Mouse (Mus musculus) telencephalon, adult 2 months (tissue): ENCODE data around the gene Tox3.

ENCODE experiments used
- DNase-seq: peaks from one replicate; pipeline ENCODE4 v3.0.0-alpha.2; 2011; ENCODE audit warnings: low read depth, low spot score

The Tox3 gene

GRCm38 (mm10) chr8:90348178-90348925 lies at the start of gene Tox3:
TSS of gene Tox3 (minus strand) at chr8:90348343.
- DNase-seq, result no peak

DNA sequence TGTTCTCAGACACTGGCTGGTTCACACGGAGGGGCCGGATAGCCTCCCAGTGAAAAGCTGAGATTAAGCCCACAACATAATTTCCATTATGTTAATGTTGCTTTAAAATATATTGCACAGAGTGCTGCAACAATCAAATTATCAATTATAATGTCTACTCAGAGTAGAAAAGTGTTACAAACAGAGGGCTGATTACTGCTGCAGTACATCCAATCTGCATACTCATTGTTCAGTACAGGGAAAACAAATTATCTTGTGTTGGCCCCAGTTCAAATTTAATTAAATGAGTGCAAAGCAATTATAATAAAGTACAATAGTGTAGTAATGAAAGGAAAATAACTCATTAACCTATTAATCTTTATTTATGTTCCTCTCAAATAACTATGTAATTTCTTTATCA lies 44.5 kb upstream of the Tox3 start:
- DNase-seq, result no peak

- no peak for DNase-seq
Measured at GRCm38 (mm10) chr8:90391483-90392074, 43.4 kb upstream of the Tox3 start.

DNA sequence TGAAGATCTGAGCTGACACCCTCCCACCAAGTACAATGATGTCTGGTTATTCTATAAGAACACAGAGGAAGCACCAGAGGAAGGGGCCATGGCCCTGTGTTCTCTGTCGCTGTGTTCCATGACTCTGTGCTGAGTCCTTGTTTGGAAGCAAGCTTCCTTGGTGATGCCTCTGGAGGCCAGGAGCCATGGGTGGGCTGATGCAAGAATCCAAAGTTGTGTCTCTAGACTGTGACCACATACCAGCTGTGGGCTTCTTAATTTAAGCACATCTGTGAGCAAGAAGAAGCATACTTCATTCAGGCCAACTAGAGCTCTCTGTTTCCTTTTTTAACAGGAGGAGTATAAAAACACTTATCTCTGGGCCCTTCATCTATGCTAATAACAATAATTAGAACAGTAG lies 42.7 kb upstream of the Tox3 start:
- DNase-seq, result no peak

GRCm38 (mm10) chr8:90379064-90379463 lies 30.9 kb upstream of the Tox3 start:
- DNase-seq, result no peak

GRCm38 (mm10) chr8:90378036-90378435 lies 29.9 kb upstream of the Tox3 start:
- no peak for DNase-seq

GRCm38 (mm10) chr8:90371611-90372222 lies 23.6 kb upstream of the Tox3 start:
- DNase-seq, result no peak

GRCm38 (mm10) chr8:90369876-90370275 lies 21.7 kb upstream of the Tox3 start:
- DNase-seq, result no peak

- no peak for DNase-seq
Measured at GRCm38 (mm10) chr8:90356729-90357128, 8.6 kb upstream of the Tox3 start.

DNA sequence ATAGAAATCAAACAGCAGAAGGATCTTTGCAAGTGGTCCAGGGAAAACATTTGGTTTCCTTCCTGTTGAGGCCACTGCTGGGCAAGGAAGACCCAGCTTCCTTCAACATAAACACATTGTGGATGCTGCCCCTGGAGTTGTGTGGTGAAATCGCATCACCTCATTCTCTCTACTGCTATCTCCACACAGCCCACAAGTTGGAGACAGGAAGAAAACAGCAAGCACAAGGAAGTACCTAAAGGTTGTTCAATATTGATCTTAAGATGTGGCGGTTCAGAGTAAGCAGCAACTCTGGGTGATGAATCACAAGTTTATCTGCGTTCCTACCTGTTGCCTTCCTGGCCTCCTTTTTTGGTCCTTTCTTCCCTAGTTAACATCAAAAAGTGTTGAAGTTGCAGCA lies 6.6 kb upstream of the Tox3 start:
- DNase-seq, result no peak

GRCm38 (mm10) chr8:90353960-90354540 lies 5.9 kb upstream of the Tox3 start:
- no peak for DNase-seq

DNA sequence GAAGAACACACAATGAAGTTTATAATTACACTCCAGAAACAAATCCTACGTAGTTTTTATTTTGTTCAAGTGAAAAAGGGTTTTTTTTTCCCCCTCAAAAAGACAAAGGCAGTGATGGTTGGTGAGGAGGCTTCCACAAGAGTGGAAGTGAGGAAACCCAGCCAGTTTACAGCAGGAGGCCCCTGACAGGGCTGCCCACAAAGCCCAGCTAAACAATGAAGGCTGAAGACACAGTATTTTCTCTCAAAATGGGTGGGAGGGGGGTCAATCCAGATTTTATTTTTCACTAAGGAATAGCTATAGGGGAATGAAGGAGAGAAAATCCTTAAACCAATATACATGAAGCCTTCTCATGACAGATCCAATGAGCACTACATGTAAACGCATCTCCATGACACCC lies 5.4 kb upstream of the Tox3 start:
- DNase-seq, result no peak

DNA sequence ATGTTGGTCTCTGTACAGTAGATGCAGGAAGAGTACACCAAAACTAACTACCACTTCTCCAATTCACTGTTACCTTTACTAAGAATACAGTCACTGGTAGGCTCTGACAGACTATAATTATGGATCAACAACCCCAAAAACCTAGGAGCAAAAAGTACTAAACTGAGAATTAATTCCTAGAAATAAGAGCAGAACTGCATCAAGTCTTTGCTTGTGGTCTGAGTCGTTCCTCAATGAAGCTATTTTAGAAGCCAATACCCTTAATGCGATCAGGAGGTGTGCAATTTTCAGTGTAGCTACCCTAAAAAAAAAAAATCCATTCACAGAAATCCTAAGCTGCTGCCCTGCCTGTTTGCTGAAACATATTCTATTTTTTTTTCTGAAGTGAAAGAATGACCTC lies 4.8 kb upstream of the Tox3 start:
- no peak for DNase-seq

GRCm38 (mm10) chr8:90349709-90350562 lies 1.8 kb upstream of the Tox3 start:
- no peak for DNase-seq

DNA sequence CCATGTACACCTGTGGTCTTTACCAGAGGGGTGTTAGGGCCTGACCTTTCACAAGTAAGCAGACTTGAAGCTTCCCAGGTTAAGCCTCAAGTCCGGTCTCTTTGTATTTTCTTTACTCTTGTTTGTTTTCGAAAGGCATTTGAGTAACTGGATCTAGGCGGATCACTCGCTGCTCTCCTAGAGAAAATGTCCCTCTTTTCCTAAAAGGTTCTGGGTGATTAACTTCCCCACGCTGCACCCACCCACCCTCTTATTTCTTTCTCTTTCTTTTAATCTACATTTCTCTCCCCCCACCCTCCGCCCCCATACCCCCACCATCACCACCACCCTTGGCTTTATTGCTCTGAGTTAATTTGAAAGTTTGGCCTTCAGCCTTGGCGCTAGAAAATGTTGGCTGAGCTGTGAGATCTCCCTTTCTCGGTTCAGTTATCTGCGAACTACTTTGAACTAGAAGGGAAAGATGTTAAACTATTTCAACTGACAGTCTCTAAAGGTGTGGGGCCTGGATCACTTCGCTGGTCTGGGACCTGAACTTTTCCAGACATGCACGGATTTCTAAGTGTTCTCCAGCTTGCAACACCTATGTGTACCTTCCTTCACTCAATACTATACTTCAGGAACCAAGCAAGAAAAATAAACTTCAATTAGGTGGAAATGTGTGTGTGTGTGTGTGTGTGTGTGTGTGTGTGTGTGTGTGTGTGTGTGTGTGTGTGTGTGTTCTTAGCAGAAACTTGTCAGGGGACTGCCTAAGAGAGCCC lies 962 bp upstream of the Tox3 start:
- DNase-seq, result no peak

- no peak for DNase-seq
Measured at GRCm38 (mm10) chr8:90347581-90348177, 464 bp downstream of the Tox3 start.

DNA sequence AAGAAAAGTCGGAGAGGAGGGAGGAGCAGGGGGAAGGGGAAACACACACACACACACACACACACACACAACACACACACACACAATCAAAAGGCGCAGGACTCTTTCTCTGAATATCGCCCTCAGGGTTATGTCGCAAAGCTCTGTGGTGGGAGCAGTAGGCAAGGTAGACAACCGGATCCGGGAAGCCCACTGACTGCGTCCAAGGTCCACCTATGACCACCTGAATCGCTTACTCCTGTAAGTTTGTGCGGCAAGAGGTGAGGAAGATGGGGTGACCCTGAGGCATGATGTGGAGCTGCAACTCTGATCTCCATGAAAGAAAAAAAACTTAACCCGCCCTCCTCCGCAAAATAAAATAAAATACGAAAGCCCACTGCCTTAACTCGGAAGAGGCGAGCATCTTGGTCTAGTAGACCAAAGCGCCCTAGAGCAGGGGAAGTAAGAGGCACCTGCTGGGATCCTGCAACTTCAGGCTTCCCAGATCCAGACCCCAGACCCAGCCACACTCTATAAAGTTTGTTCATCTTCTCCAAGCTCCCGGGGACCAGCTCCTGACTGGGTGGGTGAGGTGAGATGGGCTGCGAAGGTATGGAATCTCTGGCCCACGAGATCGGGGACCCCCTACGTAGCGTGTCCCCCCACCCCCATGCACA lies 1.1 kb downstream of the Tox3 start:
- DNase-seq, result no peak

DNA sequence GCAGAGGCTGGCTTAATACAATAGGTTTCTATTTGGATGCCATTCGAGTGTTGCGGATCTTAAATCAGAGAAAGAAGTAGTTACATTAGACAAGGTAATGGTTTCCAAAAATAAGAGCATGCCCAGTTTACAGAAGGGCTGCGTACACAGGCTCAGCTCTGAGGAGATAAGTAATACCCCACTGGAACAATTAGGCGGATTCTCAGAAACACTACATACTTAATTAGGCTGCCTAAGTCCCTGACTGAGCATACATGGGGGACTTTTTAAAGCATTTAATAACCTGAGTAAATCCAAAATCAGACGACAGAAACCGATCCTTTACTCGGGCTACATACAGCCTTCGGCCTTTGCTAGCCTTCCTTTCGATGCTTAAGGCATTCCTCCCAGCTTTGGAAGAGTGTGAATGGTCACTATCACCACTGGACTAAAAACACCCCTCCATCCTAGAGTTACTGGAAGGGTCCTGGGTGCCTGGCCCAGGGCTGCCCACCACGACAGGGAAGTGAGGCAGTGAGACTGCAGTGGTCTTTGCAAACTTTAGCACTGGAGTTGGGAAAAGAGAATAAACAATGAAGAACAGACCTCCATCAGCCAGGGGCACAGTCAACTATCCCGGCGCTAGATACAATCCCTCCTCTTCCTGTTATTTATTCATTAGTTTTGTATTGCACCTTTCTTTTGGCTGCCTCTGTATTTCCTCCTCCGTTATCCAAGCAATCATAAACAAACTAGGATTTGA lies 1.8 kb downstream of the Tox3 start:
- no peak for DNase-seq
